Mouse (Mus musculus) limb, embryonic 15.5 days (tissue): ENCODE results near the gene Gnao1. TPM values are rescaled to one million over a fixed set of nuclear protein-coding genes. Genes with fewer than 3 reads are reported as not detected.

Experiments used
- ATAC-seq: fragments of 200-750 bp; cut with Nextera tagmentation; 2 replicates; pipeline ENCODE4 v1.8.0; 2017; ENCODE audit warnings: low read depth, moderate TSS enrichment; ENCODE audit not compliant: insufficient number of reproducible peaks, low FRiP score, low TSS enrichment
- H3K27ac ChIP-seq: fragments of 300-500 bp; sonication (generic); 2 replicates; pipeline ENCODE4 v1.5.1; 2015; ENCODE audit warnings: moderate library complexity, mild to moderate bottlenecking, inconsistent platforms
- H3K27me3 ChIP-seq: fragments of 300-500 bp; sonication (generic); 2 replicates; pipeline ENCODE4 v1.6.1; 2015; ENCODE audit warnings: inconsistent platforms
- H3K36me3 ChIP-seq: fragments of 300-500 bp; sonication (generic); 2 replicates; pipeline ENCODE4 v1.6.1; 2015; ENCODE audit warnings: inconsistent platforms
- H3K4me1 ChIP-seq: fragments of 300-500 bp; sonication (generic); 2 replicates; pipeline ENCODE4 v1.6.1; 2015; ENCODE audit warnings: inconsistent platforms
- H3K4me2 ChIP-seq: fragments of 300-500 bp; sonication (generic); 2 replicates; pipeline ENCODE4 v1.6.1; 2015; ENCODE audit warnings: mild to moderate bottlenecking, inconsistent platforms
- H3K4me3 ChIP-seq: fragments of 300-500 bp; sonication (generic); 2 replicates; pipeline ENCODE4 v1.5.1; 2015; ENCODE audit warnings: mild to moderate bottlenecking, inconsistent platforms
- H3K9ac ChIP-seq: fragments of 300-500 bp; sonication (generic); 2 replicates; pipeline ENCODE4 v1.6.1; 2015; ENCODE audit warnings: inconsistent platforms
- H3K9me3 ChIP-seq: fragments of 300-500 bp; sonication (generic); 2 replicates; pipeline ENCODE4 v1.6.1; 2016; ENCODE audit warnings: inconsistent platforms
- WGBS: fragments of 180-500 bp; shearing (Covaris S2); methylation state at CpG from one replicate; pipeline ENCODE4 v1.1.7; 2015; 5-methylcytosine and 5-hydroxymethylcytosine counted together
- microRNA-seq: library from miRNA; unstranded; fragments of <30 nt; microRNA quantifications from one replicate; pipeline ENCODE4, GENCODE M21; 2016
- polyA plus RNA-seq: library from polyadenylated mRNA; unstranded; fragments of >200 nt; fragmentation: Nextera tagmentation; extraction: Ambion mirVana; gene quantifications from 2 replicates; pipeline ENCODE4 v1.2.1, GENCODE M21; 2015

Gnao1 gene
- polyA plus RNA-seq, 1 experiment from 2014 or later = 3.4 TPM

DNA sequence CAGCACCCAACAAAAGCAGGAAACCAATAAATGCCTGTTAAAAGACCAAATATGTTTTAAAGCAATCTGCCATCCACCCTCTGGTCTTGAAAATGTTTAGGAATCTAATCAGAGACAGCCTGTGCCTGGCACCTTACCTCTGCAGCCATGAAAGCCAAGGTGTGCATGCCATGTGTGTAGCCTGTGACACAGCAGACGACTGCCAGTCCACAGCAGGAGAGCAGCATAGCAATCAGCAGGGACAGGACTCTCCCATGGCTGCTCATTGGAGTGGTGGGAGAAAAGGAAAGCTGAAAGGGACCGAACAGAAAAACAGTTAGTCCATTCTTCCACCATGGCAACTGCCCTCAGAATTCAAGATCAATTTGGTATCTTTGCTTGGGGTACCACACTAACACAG, 189.2 kb downstream of the Gnao1 start:
- no peak for ATAC-seq
- Histone ChIP-seq H3K27me3 (no peaks in the 10 kb centered on the region), H3K27ac (no peak overlapping the region), H3K4me2 (no peak overlapping the region), H3K9me3 (no peaks in the 10 kb centered on the region), H3K9ac (no peak overlapping the region), H3K4me3 (no peak overlapping the region), H3K4me1 (no peaks in the 10 kb centered on the region), H3K36me3 (peaks cover 52% of the 10 kb centered on the region)
- 69% methylated on average over 2 of the region's 2 CpGs for WGBS

GRCm38 (mm10) chr8:94004139-94004538, 194.4 kb downstream of the Gnao1 start:
- Histone ChIP-seq H3K4me1 (peaks cover 3% of the 10 kb centered on the region), H3K36me3 (peaks cover 36% of the 10 kb centered on the region), H3K27ac (no peak overlapping the region), H3K27me3 (no peaks in the 10 kb centered on the region), H3K9me3 (no peaks in the 10 kb centered on the region), H3K4me2 (no peak overlapping the region), H3K4me3 (no peak overlapping the region), H3K9ac (no peak overlapping the region)
- WGBS = 91% methylated on average over 9 of the region's 9 CpGs
- ATAC-seq = no peak

- WGBS = 66% methylated on average over 15 of the region's 15 CpGs
- no peak for ATAC-seq
- H3K4me2 ChIP-seq = no peak overlapping the region
Measured at GRCm38 (mm10) chr8:94009243-94009845, 199.6 kb downstream of the Gnao1 start.

GRCm38 (mm10) chr8:94010101-94010705, 200.4 kb downstream of the Gnao1 start:
- no peaks in the 10 kb centered on the region for H3K36me3 ChIP-seq
- H3K4me2 ChIP-seq = no peak overlapping the region
- H3K4me3 ChIP-seq = no peak overlapping the region
- no peak overlapping the region for H3K27ac ChIP-seq
- no peak overlapping the region for H3K9ac ChIP-seq
- WGBS = 69% methylated on average over 2 of the region's 2 CpGs
- H3K4me1 ChIP-seq = peaks cover 26% of the 10 kb centered on the region
- H3K27me3 ChIP-seq = no peaks in the 10 kb centered on the region
- no peaks in the 10 kb centered on the region for H3K9me3 ChIP-seq
- no peak for ATAC-seq

More at GRCm38 (mm10) chr8:94009243-94009845, 199.6 kb downstream of the Gnao1 start:
- H3K27ac ChIP-seq = no peak overlapping the region
- no peaks in the 10 kb centered on the region for H3K9me3 ChIP-seq
- no peak overlapping the region for H3K9ac ChIP-seq
- peaks cover 4% of the 10 kb centered on the region for H3K36me3 ChIP-seq
- H3K27me3 ChIP-seq = no peaks in the 10 kb centered on the region
- peaks cover 26% of the 10 kb centered on the region for H3K4me1 ChIP-seq
- no peak overlapping the region for H3K4me3 ChIP-seq

DNA sequence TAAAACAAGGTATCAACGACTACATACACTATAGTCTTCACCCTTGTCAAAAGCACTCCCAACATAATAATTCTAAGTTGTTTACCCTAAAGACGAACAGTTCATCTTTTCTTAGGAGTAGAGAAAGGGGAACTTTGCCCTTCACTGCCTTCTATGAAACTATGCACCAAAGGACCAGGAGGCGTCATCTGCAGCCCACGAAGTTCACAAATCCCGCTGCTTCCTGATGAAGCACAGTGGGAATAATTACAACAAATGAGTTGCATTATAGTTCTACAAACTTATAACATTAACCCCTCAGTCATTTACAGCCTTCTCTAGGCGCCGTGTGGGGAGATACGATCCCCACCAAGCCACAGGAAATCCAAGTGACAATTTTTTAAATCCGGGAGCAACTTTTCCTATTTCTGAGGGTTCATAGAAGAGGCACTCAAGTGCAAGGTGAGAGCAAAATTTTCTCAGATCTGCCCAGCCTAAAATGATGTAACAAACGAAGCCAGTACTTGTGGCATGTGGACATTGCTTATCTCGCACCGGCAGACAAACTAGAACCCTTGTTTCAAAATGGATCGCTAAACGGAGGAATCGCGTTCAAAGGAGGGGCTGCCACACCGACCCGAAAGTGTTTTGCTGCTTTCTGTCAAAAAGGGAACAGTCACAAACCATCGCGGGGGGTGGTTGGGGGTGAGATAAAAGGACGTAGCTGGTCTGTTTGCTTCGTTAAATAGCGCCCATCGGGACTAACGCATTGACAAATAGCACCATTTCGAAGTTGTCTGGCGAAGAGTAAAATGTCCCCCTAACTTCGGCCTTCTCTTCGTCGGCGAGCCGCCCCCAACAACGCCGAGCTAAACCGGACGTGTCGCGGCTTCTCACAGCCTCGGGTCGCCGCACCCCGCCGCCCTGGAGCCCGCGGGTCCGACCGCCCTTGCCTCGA, 201.6 kb downstream of the Gnao1 start:
- peak overlapping the region; percentile 96 for H3K9ac ChIP-seq
- H3K4me1 ChIP-seq = peaks cover 26% of the 10 kb centered on the region
- H3K36me3 ChIP-seq = no peaks in the 10 kb centered on the region
- ATAC-seq = 0 out of 2 replicates have a peak, but pooled peaks have one; percentile 1
- peak overlapping the region; percentile 95 for H3K4me2 ChIP-seq
- H3K4me3 ChIP-seq = peak overlapping the region; percentile 96
- no peaks in the 10 kb centered on the region for H3K27me3 ChIP-seq
- 2% methylated on average over 46 of the region's 48 CpGs for WGBS
- peak overlapping the region; percentile 95 for H3K27ac ChIP-seq
- H3K9me3 ChIP-seq = no peaks in the 10 kb centered on the region

- H3K4me3 ChIP-seq = peak within 1 kb of the TSS; percentile 96
- H3K27me3 ChIP-seq = no peaks in the 10 kb centered on the region
- H3K4me1 ChIP-seq = peaks cover 26% of the 10 kb centered on the region
- H3K4me2 ChIP-seq = peak within 1 kb of the TSS; percentile 95
- WGBS = under 1% methylated on average over 109 of the region's 130 CpGs
- H3K27ac ChIP-seq = peak within 1 kb of the TSS; percentile 95
- peak; percentile 84 for ATAC-seq
- H3K36me3 ChIP-seq = no peaks in the 10 kb centered on the region
- peak within 1 kb of the TSS; percentile 96 for H3K9ac ChIP-seq
- no peaks in the 10 kb centered on the region for H3K9me3 ChIP-seq
Measured at GRCm38 (mm10) chr8:94012013-94012951, 202.5 kb downstream of the Gnao1 start, which contains the start of gene Amfr. Gene Amfr, minus strand, starts transcription at chr8:94012842.

GRCm38 (mm10) chr8:94013026-94013612, 203.4 kb downstream of the Gnao1 start:
- Histone ChIP-seq H3K4me2 (peak overlapping the region; percentile 95), H3K9me3 (no peaks in the 10 kb centered on the region), H3K36me3 (no peaks in the 10 kb centered on the region), H3K27me3 (no peaks in the 10 kb centered on the region), H3K27ac (peak overlapping the region; percentile 95), H3K9ac (peak overlapping the region; percentile 96), H3K4me3 (peak overlapping the region; percentile 96), H3K4me1 (peaks cover 26% of the 10 kb centered on the region)
- WGBS = 42% methylated on average over 7 of the region's 7 CpGs
- no peak for ATAC-seq

Small RNA genes within 50 kb of the gene (microRNA-seq; reads per million reads assigned to microRNA genes)
- gene Gm24159 = not detected

Other genes starting within 250 kb of the Gnao1 start
- gene Amfr, start 202.9 kb downstream of the Gnao1 start, polyA plus RNA-seq = 39.0 and 41.5 TPM in 2 replicates
- gene Nudt21, start 227.1 kb downstream of the Gnao1 start, polyA plus RNA-seq = 86.4 and 88.6 TPM in 2 replicates
- 12.8 and 13.1 TPM in 2 replicates for gene Ogfod1, start 227.2 kb downstream of the Gnao1 start, polyA plus RNA-seq